Mouse (Mus musculus) ES-Bruce4 (cell line): ENCODE measurements around the gene Rassf3. TPM values are rescaled to one million over a fixed set of nuclear protein-coding genes. Genes with fewer than 3 reads are reported as not detected.

Experiments
- H3K27ac ChIP-seq: 2 replicates; pipeline ENCODE4 v1.5.1; 2012; ENCODE audit warnings: low read length, inconsistent platforms; ENCODE audit not compliant: insufficient read depth
- H3K27me3 ChIP-seq: 2 replicates; pipeline ENCODE4 v1.6.1; 2012; ENCODE audit warnings: mild to moderate bottlenecking, low read length, inconsistent platforms; ENCODE audit not compliant: control insufficient read depth, poor library complexity, insufficient read depth, severe bottlenecking
- H3K36me3 ChIP-seq: 2 replicates; pipeline ENCODE4 v1.6.1; 2012; ENCODE audit warnings: inconsistent platforms, mild to moderate bottlenecking, low read length, moderate library complexity; ENCODE audit not compliant: control insufficient read depth, poor library complexity, insufficient read depth, severe bottlenecking
- H3K4me1 ChIP-seq: one replicate; pipeline ENCODE4 v1.8.1; 2011; ENCODE audit warnings: low read length; ENCODE audit not compliant: control insufficient read depth, insufficient read depth
- H3K4me3 ChIP-seq: 2 replicates; pipeline ENCODE4 v1.5.1; 2011; ENCODE audit warnings: low read depth, mild to moderate bottlenecking, low read length
- H3K9ac ChIP-seq: 2 replicates; pipeline ENCODE4 v1.6.1; 2012; ENCODE audit warnings: low read depth, mild to moderate bottlenecking, inconsistent platforms; ENCODE audit not compliant: poor library complexity, severe bottlenecking
- H3K9me3 ChIP-seq: replicated peaks from 2 replicates; pipeline ENCODE4 v1.6.1; 2012; ENCODE audit warnings: mild to moderate bottlenecking, low read length, inconsistent platforms; ENCODE audit not compliant: control insufficient read depth, poor library complexity, insufficient read depth, severe bottlenecking
- CTCF ChIP-seq: IDR thresholded peaks from one replicate; pipeline ENCODE4 v1.8.1; 2011; ENCODE audit warnings: low read depth, low read length
- EP300 ChIP-seq: IDR thresholded peaks from 2 replicates; pipeline ENCODE4 v1.6.1; 2011; ENCODE audit warnings: low read depth, low read length; ENCODE audit not compliant: insufficient read depth
- POLR2A ChIP-seq: IDR thresholded peaks from one replicate; pipeline ENCODE4 v1.8.1; 2011; ENCODE audit warnings: low read length; ENCODE audit not compliant: insufficient read depth
- polyA plus RNA-seq: library from polyadenylated mRNA; stranded (reverse); fragments of >200 nt; gene quantifications from 2 replicates; pipeline ENCODE4 v1.2.4, GENCODE M21; 2011; ENCODE audit warnings: low read depth; ENCODE audit not compliant: missing spikeins, insufficient read depth, insufficient read length

Gene Rassf3
- polyA plus RNA-seq, 1 experiment = 41.7 TPM

DNA sequence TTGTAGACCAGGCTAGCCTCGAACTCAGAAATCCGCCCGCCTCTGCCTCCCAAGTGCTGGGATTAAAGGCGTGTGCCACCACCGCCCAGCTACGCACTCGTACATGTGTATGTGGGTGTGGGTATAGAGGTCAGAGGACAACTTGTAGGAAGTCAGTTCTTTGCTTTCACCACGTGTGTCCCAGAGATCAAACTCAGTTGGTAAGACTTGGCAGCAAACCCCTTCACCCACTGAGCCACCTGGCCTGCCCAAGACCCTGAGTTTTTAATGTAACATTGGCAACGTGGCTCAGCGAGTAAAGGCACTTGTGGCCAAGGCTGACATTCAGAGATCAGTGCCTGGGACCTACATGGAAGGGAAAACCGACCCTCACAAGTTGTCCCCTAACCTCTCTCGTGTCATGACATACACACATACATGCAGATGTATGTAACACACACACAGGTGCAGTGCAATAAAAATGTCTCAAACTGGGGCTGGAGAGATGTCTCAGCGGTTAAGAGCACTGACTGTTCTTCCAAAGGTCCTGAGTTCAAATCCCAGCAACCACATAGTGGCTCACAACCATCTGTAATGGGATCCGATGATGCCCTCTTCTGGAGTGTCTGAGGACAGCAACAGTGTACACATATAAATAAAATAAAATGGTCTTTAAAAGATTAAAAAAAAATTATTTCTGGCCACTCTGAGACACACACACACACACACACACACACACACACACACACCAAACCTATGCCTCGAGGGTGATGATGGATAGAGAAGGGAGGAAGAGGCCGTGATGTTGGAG is 31.8 kb upstream of the Rassf3 start:
- H3K27ac ChIP-seq = no peak overlapping the region
- TF ChIP-seq POLR2A (no peak), CTCF (no peak)

DNA sequence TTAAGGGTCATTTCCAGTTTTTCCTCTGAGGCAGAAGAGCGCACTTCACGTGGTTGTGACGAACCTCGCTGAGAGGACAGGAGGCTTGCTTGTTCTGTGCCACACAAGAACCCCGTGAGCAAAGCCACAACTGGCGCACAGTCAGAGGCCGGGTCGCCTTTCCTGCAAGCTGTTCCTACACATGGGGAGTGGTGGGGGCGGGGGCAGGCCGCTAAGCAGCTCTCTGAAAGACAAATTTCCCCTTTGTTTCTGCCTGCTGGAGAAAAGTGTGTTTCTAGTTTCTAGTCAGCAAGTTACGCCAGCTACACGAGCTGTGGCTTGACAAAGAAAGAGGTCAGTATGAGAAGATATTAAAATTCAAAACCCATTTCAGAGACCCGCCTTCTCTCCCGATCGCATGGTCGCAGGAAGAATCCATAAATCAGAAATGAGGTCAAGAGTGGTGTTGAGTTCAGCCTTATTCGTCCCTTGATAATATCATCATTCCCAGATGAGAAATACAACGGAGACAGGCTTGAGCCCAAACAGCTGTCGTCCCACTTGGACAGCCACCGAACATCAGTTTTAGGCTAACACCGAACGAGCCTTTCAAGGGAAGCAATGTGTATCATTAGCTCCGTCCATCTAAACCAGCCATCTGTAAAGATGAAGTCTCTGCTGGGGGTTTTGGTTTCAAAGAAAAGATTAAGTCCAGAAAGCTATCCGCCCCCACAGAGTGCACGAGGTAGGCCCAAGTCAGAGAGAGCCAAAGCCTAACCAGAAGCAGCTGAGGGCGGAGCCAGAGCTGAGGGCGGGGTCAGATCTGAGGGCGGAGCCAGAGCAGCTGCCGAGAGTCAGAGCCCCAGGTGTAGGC is 30.8 kb upstream of the Rassf3 start:
- peak overlapping the region; percentile 30 for H3K9ac ChIP-seq
- H3K27ac ChIP-seq = peak overlapping the region; percentile 78
- H3K36me3 ChIP-seq = no peaks in the 10 kb centered on the region
- H3K4me3 ChIP-seq = peak overlapping the region; percentile 56
- no peaks in the 10 kb centered on the region for H3K9me3 ChIP-seq
- TF ChIP-seq EP300 = no peak
- TF ChIP-seq CTCF = no peak
- TF ChIP-seq POLR2A = peak; percentile 63
- H3K27me3 ChIP-seq = no peaks in the 10 kb centered on the region
- no peaks in the 10 kb centered on the region for H3K4me1 ChIP-seq

More for the DNA sequence above, 31.8 kb upstream of the Rassf3 start:
- Histone ChIP-seq H3K9ac (no peak overlapping the region), H3K27me3 (no peaks in the 10 kb centered on the region), H3K9me3 (no peaks in the 10 kb centered on the region), H3K4me3 (no peak overlapping the region), H3K4me1 (no peaks in the 10 kb centered on the region), H3K36me3 (no peaks in the 10 kb centered on the region)

DNA sequence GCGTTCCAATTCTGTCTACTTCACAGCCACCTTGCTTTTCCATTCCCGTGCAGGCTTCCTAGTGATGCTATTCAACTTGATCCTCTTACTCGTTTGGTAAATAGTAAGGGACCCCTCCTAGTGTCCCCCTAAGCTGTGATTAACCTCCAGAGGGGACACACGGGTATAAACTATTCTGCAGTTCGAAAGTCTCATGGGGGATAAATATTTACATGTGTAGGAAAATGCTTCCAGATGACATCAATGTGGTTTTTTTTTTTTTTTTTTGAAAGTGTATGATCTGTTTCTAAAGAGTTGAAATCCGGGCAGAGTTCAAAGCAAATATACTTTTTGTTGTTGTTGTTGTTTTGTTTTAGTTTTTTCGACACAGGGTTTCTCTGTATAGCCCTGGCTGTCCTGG is 29.8 kb upstream of the Rassf3 start:
- Histone ChIP-seq H3K4me3 (peak overlapping the region; percentile 57), H3K27ac (peak overlapping the region; percentile 22; the same call in 1 of the 2 replicates), H3K4me1 (peaks cover 2% of the 10 kb centered on the region), H3K36me3 (no peaks in the 10 kb centered on the region), H3K9ac (peak overlapping the region; percentile 29), H3K9me3 (no peaks in the 10 kb centered on the region), H3K27me3 (no peaks in the 10 kb centered on the region)
- no peak for TF ChIP-seq POLR2A
- no peak for TF ChIP-seq CTCF
- TF ChIP-seq EP300 = no peak

DNA sequence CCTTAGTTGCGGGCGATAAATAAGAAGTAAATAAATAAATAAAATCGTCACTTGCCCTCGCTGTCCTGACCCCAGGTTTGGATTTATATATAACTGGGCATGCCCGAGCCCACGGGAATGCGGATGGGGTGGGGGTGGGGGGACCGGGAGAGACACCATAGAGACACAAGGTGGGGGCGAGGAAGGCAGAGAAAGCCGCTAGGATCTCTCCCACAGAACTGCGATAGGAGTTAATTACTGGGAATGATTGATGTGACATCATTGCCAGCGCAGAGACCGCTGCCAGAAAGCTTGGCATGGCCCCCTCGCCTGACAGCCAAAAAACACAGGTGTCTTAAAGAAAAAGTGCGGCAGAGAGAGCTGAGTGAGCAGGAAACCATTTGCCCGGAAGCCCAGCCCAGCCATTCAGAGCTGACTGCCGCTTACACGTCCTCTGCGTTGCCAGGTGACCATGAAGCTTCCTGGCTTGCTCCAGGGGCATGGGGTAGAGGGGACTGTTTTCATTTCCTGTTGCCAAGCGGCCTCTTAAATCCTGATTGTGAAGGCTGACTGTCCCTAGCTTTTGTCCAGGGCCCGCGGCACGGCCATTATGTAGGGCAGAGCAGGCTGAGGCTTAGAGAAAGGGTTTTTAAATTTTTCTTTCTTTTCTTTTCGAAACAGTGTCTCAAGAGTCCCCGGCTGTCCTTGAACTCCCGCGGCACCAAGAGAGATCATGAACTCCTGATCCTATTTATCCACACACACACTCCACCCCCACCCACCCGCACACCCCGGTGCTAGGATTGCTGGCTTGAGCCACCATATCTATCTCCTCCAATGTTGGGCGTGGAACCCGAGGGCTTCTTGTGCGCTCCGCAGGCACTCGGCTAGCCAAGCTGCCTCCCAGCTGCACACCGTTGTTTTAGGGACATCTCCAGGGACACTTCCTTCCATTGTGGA is 29.1 kb upstream of the Rassf3 start:
- Histone ChIP-seq H3K36me3 (no peaks in the 10 kb centered on the region), H3K4me3 (peak overlapping the region; percentile 57), H3K4me1 (peaks cover 2% of the 10 kb centered on the region), H3K9ac (peak overlapping the region; percentile 29), H3K9me3 (no peaks in the 10 kb centered on the region), H3K27ac (peak overlapping the region; percentile 29; the same call in 1 of the 2 replicates), H3K27me3 (no peaks in the 10 kb centered on the region)
- no peak for TF ChIP-seq CTCF
- peak; percentile 58; the same call in 1 of the 2 replicates for TF ChIP-seq EP300

DNA sequence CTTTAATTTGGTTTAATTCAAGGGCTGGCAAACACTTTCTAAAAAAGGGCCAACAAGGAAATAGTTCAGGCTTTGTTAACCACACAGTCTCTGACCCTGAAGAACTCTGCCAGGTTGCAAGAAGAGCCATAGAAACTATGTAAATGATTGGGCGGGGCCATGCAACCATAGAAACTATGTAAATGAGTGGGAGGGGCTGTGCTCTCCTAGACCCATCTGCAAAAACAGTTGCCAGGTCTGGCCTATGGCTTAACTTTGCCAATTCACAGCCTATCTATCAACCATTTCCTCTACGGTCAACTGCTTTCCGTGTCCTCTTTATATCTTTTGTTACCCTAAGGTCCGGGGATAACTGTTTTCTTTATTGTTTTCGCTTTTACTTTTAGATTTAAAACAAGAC is 25.0 kb upstream of the Rassf3 start:
- Histone ChIP-seq H3K36me3 (no peaks in the 10 kb centered on the region), H3K27ac (peak overlapping the region; percentile 87), H3K9ac (peak overlapping the region; percentile 49; the same call in 1 of the 2 replicates), H3K4me3 (no peak overlapping the region), H3K4me1 (peaks cover 2% of the 10 kb centered on the region), H3K27me3 (no peaks in the 10 kb centered on the region), H3K9me3 (no peaks in the 10 kb centered on the region)
- TF ChIP-seq POLR2A (peak; percentile 45), CTCF (no peak)
